Mouse (Mus musculus): ENCODE measurements around the gene Elf2. TPM values are rescaled to one million over a fixed set of nuclear protein-coding genes. Genes with fewer than 3 reads are reported as not detected.

Gene Elf2
- total RNA-seq (2012; rRNA removed) = 30.5 and 31.2 TPM in 2 replicates
- 41.2 and 42.8 TPM in 2 replicates for total RNA-seq (2014; rRNA removed)
- polyA plus RNA-seq (2012; ENCODE audit: insufficient read length, low read depth) = 30.1 and 32.2 TPM in 2 replicates

GRCm38 (mm10) chr3:51340552-51341267 lies at the start of gene Elf2:
TSS of gene Elf2 (minus strand) at chr3:51340663.
- dilution Hi-C loops (cut with MboI; ENCODE audit: extremely low pct_ligation_motif_present, extremely low pct_unique_long_range_greater_than_20kb, low sequenced_read_pairs) = no loop called here
- H3K4me2 ChIP-seq (ENCODE audit: insufficient read depth, low read depth, poor library complexity, severe bottlenecking) = peak within 1 kb of the TSS; percentile 85
- H3K4me1 ChIP-seq (ENCODE audit: control insufficient read depth in 1 of 2, insufficient read depth in 2 of 2) = peaks cover 0 to 22% of the 10 kb centered on the region in 2 experiments; a peak in 2 of 4 replicates
- H3K9ac ChIP-seq (ENCODE audit: insufficient read depth, low read depth) = peak within 1 kb of the TSS; percentile 82
- peak; percentile 47; the same call in 1 of the 2 replicates for TF ChIP-seq MEF2A (IDR thresholded peaks at IDR 0.05; ENCODE audit: borderline replicate concordance, low read depth, low read length)
- TF ChIP-seq POLR2A (IDR thresholded peaks at IDR 0.05; ENCODE audit: low read depth, low read length) = peak; percentile 72
- no peak for TF ChIP-seq JUN (IDR thresholded peaks at IDR 0.05; ENCODE audit: insufficient read depth, low read depth, low read length)
- TF ChIP-seq HCFC1 (IDR thresholded peaks at IDR 0.05; ENCODE audit: low read depth, low read length) = peak; percentile 14; the same call in 1 of the 2 replicates
- TF ChIP-seq SIN3A (IDR thresholded peaks at IDR 0.05; ENCODE audit: low read length) = peak; percentile 79; the same call in 1 of the 2 replicates
- peak; percentile 30; the same call in 1 of the 2 replicates for TF ChIP-seq MAZ (IDR thresholded peaks at IDR 0.05; ENCODE audit: low read depth, low read length)
- TF ChIP-seq IRF4 (IDR thresholded peaks at IDR 0.05; ENCODE audit: low read depth, low read length) = peak; percentile 21; the same call in 1 of the 2 replicates
- TF ChIP-seq ETS1 (conservative IDR thresholded peaks at IDR 0.05; ENCODE audit: low read depth, low read length) = no peak
- no peak; the same call in 1 of the 2 replicates for TF ChIP-seq MXI1 (IDR thresholded peaks at IDR 0.05; ENCODE audit: low read depth, low read length)
- TF ChIP-seq TCF12 (IDR thresholded peaks at IDR 0.05; ENCODE audit: low read depth, low read length) = peak; percentile 37
- no peak for TF ChIP-seq E2F4 (IDR thresholded peaks at IDR 0.05; ENCODE audit: insufficient replicate concordance, low read depth, low read length)
- no peak for TF ChIP-seq MAX (IDR thresholded peaks at IDR 0.05; ENCODE audit: low read length)
- H3K9me3 ChIP-seq (replicated peaks; ENCODE audit: low read length) = peaks cover 15% of the 10 kb centered on the region
- peaks cover 29% of the 10 kb centered on the region for H3K27me3 ChIP-seq (replicated peaks)
- peak within 1 kb of the TSS; percentile 79 for H3K27ac ChIP-seq (ENCODE audit: insufficient read depth, low read depth)
- peak within 1 kb of the TSS; percentile 76 to 97 (median 78) for H3K4me3 ChIP-seq (replicated peaks in 1 of 3; ENCODE audit: low read depth in 2 of 3, low read length in 2 of 3, poor library complexity in 1 of 3)
- H3K36me3 ChIP-seq (replicated peaks in 1 of 2; ENCODE audit: control insufficient read depth in 1 of 2, insufficient read depth in 1 of 2, low read length in 1 of 2) = no peaks in the 10 kb centered on the region
- H3K79me2 ChIP-seq (replicated peaks; ENCODE audit: control insufficient read depth, extremely low read depth, insufficient read depth, poor library complexity, severe bottlenecking) = peaks cover 21% of the 10 kb centered on the region
- DNase-seq (ENCODE audit: extremely low read depth) = peak; percentile 65
- in situ Hi-C loops (cut with MboI; ENCODE audit: low pct_ligation_motif_present, low pct_unique_long_range_greater_than_20kb, low sequenced_read_pairs) = no loop called here

- Histone ChIP-seq H3K9ac (ENCODE audit: insufficient read depth, low read depth) (no peak overlapping the region), H3K27ac (ENCODE audit: insufficient read depth, low read depth) (no peak overlapping the region), H3K9me3 (replicated peaks; ENCODE audit: low read length) (no peaks in the 10 kb centered on the region), H3K4me2 (ENCODE audit: insufficient read depth, low read depth, poor library complexity, severe bottlenecking) (no peak overlapping the region), H3K4me1 (ENCODE audit: control insufficient read depth in 1 of 2, insufficient read depth in 2 of 2) (peaks cover 6 to 10% of the 10 kb centered on the region in 2 experiments; a peak in 2 of 4 replicates), H3K4me3 (replicated peaks in 1 of 3; ENCODE audit: low read depth in 2 of 3, low read length in 2 of 3, poor library complexity in 1 of 3) (no peak overlapping the region), H3K36me3 (replicated peaks in 1 of 2; ENCODE audit: control insufficient read depth in 1 of 2, insufficient read depth in 1 of 2, low read length in 1 of 2) (no peaks in the 10 kb centered on the region), H3K79me2 (replicated peaks; ENCODE audit: control insufficient read depth, extremely low read depth, insufficient read depth, poor library complexity, severe bottlenecking) (no peaks in the 10 kb centered on the region), H3K27me3 (replicated peaks) (no peaks in the 10 kb centered on the region)
- TF ChIP-seq ELF1 (IDR thresholded peaks at IDR 0.05; ENCODE audit: low read depth, low read length) = no peak
- no peak for TF ChIP-seq ETS1 (conservative IDR thresholded peaks at IDR 0.05; ENCODE audit: low read depth, low read length)
- TF ChIP-seq ZMIZ1 (IDR thresholded peaks at IDR 0.05; ENCODE audit: low read depth, low read length) = no peak
- no peak for TF ChIP-seq TCF12 (IDR thresholded peaks at IDR 0.05; ENCODE audit: low read depth, low read length)
- TF ChIP-seq CHD1 (IDR thresholded peaks at IDR 0.05; ENCODE audit: low read depth, low read length) = no peak
- no peak for TF ChIP-seq UBTF (IDR thresholded peaks at IDR 0.05; ENCODE audit: low read depth, low read length)
- no peak for TF ChIP-seq PAX5 (IDR thresholded peaks at IDR 0.05; ENCODE audit: low read length)
- no peak for TF ChIP-seq SIN3A (IDR thresholded peaks at IDR 0.05; ENCODE audit: low read length)
- DNase-seq (ENCODE audit: extremely low read depth) = no peak
- in situ Hi-C loops (cut with MboI; ENCODE audit: low pct_ligation_motif_present, low pct_unique_long_range_greater_than_20kb, low sequenced_read_pairs) (no loop called here), dilution Hi-C loops (cut with MboI; ENCODE audit: extremely low pct_ligation_motif_present, extremely low pct_unique_long_range_greater_than_20kb, low sequenced_read_pairs) (no loop called here)
Observed at GRCm38 (mm10) chr3:51388904-51389303, 48.4 kb upstream of the Elf2 start.
